Mouse (Mus musculus): ENCODE measurements around the gene Map4.
"Not testable (repeated sequence)": the region's sequence is repeated elsewhere in the genome, so short reads cannot be mapped to it uniquely, and the experiment has no call there.

Gene Map4

GRCm38 (mm10) chr9:110070358-110070757, 139.1 kb downstream of the Map4 start:
- DNase-seq = peak; percentile 76 to 84

GRCm38 (mm10) chr9:110071011-110071410, 139.8 kb downstream of the Map4 start:
- DNase-seq = no peak

GRCm38 (mm10) chr9:110071843-110072242, 140.6 kb downstream of the Map4 start:
- peak; percentile 90 to 93 for DNase-seq

GRCm38 (mm10) chr9:110076468-110076867, 145.2 kb downstream of the Map4 start:
- not testable (repeated sequence) for DNase-seq

DNA sequence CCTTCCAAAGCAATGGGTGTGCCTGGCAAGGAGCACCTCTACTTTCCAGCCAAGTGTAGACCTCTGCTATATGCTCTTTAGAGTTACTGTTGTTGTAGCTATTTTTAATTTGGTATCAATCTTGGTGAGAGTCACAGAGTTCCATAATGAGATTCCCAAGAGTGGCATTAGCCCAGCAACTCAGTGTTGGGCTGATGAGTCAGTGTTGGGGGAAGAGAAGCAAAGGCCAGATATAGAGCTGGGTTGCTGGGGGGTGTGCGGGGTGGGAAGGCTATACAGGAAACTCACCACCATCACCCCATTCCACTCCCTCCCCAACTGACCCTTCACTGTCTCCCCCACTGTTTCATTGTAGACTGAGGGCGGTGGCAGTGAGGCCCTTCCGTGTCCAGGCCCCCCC, 149.8 kb downstream of the Map4 start:
- peak in 1 of 2 experiments; percentile 24 for DNase-seq

DNA sequence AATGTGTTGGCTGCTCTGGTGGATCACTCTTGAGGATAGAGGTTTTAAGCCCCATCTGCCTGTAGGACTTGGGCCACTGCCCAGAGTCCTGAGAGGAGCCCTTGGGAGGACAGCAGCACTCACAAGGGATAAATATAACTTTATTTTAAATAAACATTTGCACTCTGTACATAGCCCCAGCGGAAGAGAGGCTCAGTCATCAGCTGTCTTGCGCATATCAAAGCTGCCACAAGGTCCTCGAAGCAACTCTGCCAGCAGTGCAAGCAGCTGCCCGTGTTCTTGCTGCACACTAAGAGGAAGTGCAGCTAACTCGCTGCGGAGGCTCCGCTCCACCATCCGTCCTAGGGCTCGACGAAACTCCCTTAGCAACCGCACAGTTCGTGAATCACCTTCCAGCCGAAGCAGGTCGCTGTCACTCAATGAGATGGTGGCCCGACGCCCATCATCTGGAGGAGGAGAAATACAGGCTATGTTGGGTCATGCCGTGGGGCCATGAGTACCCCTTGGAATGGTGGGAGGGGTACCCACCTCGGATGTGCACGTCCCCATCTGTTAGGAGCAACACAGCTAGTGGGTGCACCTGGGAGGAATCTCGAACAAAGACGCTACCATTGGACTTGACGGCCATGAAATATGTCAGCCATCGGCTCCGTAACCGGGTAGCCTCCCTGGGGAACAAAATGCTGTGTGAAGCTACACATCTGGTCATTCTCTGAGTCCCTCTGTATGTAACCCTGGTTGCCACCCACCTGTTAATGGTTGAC, 153.1 kb downstream of the Map4 start:
- peak in 1 of 2 experiments; percentile 36 for DNase-seq

DNA sequence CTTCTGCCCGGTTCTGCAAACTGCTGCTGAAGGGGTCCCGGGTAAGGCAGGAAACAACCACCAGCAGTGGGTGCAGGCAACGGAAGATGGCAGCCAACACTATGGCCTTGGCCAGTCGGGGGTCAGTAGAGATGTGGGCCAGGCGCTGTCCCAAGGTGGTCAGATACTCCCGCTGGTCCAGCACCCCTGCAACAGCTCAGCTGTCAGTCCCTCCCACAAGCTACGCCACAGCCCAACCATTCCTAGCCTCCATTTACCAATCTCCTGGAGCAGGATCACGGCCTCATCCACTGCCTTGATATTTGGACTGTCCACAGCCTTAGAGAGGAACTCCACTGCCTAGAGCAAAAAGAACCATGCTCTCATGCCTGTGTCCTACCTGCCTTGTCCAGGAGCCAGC, 154.4 kb downstream of the Map4 start:
- DNase-seq = peak in 1 of 2 experiments; percentile 13

DNA sequence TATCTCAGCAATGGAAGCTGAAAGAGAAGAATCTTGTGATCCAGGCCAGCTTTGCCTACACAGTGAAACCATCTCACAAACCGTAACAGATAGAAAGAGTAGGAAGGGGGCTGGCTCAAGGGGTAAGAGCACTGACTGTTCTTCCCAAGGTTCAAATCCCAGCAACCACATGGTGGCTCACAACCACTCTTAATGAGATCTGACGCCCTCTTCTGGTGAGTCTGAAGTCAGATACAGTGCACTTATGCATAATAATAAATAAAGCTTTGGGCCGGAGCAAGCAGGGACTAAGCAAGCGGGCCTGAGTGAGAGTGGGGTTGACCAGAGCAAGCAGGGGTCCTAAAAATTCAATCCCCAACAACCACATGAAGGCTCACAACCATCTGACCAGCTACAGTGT, 162.0 kb downstream of the Map4 start:
- peak in 1 of 2 experiments; percentile 33 for DNase-seq

DNA sequence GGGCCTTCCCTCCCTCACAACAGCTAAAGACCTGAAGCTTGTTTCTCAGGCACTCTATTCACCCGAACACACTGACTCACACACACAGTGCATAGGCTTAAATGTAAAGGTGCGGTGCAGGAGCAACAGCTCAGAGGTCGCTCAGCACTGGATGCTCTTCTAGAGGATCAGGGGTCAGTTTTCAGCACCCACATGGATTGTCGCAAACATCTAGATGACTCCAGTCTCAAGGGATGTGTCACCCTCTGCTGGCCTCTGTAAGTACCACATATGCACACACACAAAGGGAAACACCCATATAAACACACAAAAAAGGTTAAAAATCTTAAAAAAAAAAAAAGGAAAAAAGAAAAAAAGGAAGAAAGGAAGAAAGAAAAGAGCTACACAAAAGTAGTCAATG, 163.5 kb downstream of the Map4 start:
- no peak for DNase-seq

- DNase-seq = no peak
Observed at GRCm38 (mm10) chr9:110097791-110098190, 166.5 kb downstream of the Map4 start.

- DNase-seq = peak; percentile 98
Observed at GRCm38 (mm10) chr9:110100627-110101600, 169.7 kb downstream of the Map4 start.

GRCm38 (mm10) chr9:110116353-110116976, 185.2 kb downstream of the Map4 start:
- no peak for DNase-seq

DNA sequence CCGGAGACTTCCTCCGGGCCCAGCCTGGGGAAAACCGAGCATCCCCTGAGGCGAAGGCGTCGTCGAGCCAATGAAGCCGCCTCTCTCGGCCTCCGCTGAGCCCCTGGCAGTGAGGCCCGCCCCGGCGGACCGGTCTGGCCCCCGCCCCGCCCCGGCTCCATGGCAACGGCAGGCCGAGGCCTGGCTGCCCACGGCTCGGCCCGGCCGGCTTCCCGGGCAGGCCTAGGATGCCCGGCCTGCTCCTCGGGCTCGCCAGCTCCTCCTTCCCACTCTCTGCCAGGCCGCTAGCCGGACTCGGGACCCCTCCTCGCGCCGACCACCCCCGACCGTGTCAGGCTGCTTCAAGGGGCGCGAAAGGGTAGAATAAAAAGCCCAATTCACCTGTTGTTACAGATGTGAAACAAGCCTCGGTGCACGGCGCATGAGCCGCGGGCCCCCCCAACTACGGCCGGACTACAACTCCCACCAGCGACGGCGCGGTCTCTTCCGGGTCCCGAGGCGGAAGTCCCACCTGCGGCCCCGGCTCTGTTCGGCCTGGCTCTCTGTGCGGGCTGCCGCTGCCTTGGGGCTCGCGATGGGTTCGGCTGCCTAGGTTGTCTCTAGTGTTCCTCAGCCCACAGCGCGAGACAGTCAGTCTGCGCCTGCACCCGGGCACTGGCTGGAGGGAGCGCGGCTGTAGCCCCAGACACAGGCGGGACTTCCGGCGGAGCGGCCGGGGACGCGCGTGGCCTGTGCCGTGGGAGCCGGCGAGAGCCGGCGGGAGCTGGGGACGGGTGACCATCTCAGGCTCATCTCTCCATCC, 185.9 kb downstream of the Map4 start, which contains the start of gene Smarcc1:
TSS of gene Smarcc1 (plus strand) at position 732 of the 802 bp plus-strand sequence.
- peak; percentile 87 to 92 for DNase-seq

GRCm38 (mm10) chr9:110117779-110118139, 186.5 kb downstream of the Map4 start, which contains the start of gene Dhx30:
Gene Dhx30, minus strand, starts transcription at chr9:110117830.
- no peak for DNase-seq

DNA sequence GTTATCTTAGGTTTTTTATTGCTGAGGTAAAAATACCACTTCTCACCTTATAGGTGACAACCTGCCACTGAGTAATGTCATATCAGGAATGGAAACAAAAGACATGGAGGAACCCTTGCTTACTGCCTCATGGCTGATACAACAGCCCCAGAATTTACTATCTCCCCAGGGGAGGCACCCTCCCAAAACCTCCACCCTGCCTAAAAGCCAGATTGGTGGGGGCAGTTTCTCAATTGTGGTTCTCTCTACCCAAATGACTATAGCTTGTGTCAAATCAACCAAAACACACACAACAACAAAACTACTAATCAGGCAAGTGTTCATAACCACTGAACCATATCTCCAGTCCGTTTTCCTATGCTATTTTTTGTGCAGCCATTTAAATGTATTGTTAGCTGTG, 187.0 kb downstream of the Map4 start:
- DNase-seq = no peak

DNA sequence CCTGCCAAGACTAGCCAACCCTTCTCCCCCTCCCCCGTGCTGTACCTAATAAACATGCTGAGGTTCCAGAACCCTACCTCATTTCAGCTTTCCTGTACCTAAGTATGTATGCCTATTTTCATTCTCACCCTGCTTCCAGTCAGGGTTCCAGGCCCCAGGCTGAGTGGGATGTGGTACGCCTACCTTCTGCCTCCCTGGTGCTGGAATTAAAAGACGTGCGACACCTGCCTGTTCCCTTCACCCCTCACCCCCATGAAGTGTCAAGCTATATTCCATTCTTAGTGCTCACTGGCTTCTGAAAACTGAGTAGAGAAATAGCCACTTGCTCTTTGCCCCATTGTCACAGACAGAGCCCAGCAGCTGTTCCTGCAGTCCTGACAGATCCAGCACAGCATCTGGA, 190.2 kb downstream of the Map4 start:
- DNase-seq = no peak

GRCm38 (mm10) chr9:110123322-110123721, 192.1 kb downstream of the Map4 start:
- DNase-seq = no peak

GRCm38 (mm10) chr9:110124008-110124540, 192.8 kb downstream of the Map4 start:
- not testable (repeated sequence) for DNase-seq

- DNase-seq = no peak
Observed at GRCm38 (mm10) chr9:110130896-110131524, 199.8 kb downstream of the Map4 start.

- peak; percentile 100 for DNase-seq
Observed at GRCm38 (mm10) chr9:110131525-110132197, 200.4 kb downstream of the Map4 start.

GRCm38 (mm10) chr9:110132201-110132605, 200.9 kb downstream of the Map4 start:
- no peak for DNase-seq

All from cerebellum, postnatal 14 days (tissue).